Comparison of ENCODE assay signal across 9 mouse cellular contexts in the genomic region with DNA sequence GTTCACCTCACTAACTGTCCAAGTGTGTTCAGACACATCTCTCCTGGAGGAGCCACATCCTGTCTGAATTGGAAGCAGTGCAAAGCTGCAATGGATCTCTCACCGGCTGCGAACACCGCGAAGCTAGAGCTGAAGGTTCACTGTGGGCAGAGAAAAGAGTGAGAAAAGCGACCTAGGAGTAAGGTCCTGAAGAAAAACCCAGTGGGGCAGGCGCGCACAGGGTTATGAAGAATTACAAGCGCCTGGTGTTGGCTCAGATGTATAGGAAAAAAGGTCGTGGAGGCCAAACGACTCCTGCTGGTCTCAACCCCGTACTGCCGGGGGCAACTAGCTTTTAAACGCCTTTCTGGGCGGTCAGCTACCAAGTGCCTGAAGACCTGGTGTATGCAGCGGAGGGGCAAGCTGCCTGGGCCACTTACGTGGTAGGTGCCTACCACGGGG. TPM values are rescaled to one million over a fixed set of nuclear protein-coding genes. Genes with fewer than 3 reads are reported as not detected.
DNase-seq lines count a peak whose midpoint lies in the region; ATAC-seq lines count a peak whose summit lies in the region.
"Had no signal": no experiment of that assay in that cellular context is flagged by ENCODE, and none has a peak within 500 bp of the region (broad histone marks: within the 10 kb centered on the region; RNA-seq: fewer than 3 reads in every experiment).

No protein-coding gene starts in this region.

- peaks cover 69% of the 10 kb centered on the region for H3K4me1 ChIP-seq in midbrain, embryonic 10.5 days
- H3K4me1 ChIP-seq in midbrain, embryonic 16.5 days (ENCODE audit: control insufficient read depth, insufficient read depth, low read length) = peaks cover 12% of the 10 kb centered on the region
- H3K4me1 ChIP-seq in stomach, embryonic 16.5 days (ENCODE audit: control insufficient read depth, insufficient read depth, low read length) = peaks cover 22% of the 10 kb centered on the region

- no peak overlapping the region for H3K27ac ChIP-seq in midbrain, embryonic 10.5 days (replicated peaks)
- H3K27ac ChIP-seq in midbrain, embryonic 16.5 days (ENCODE audit: low read length) = no peak overlapping the region
- H3K27ac ChIP-seq in stomach, embryonic 16.5 days (ENCODE audit: low read length) = peak overlapping the region; percentile 18; the same call in 1 of the 2 replicates

- peak; percentile 25 for DNase-seq in CD4-positive, CD25-positive, alpha-beta regulatory T cell, adult 2 months (ENCODE audit: low read depth, low spot score)
- DNase-seq in midbrain, embryonic 10.5 days (ENCODE audit: low spot score) = peak; percentile 71
- DNase-seq in kidney, postnatal 4 days = peak; percentile 62 to 78
- DNase-seq in cerebellum, postnatal 4 days (ENCODE audit: low spot score in 2 of 2) = no peak
- no peak for DNase-seq in natural killer cell, adult 2 months (ENCODE audit: low spot score in 2 of 2)

- no peaks in the 10 kb centered on the region for H3K36me3 ChIP-seq in midbrain, embryonic 10.5 days
- H3K36me3 ChIP-seq in midbrain, embryonic 16.5 days (ENCODE audit: control insufficient read depth, insufficient read depth, low read length) = no peaks in the 10 kb centered on the region
- no peaks in the 10 kb centered on the region for H3K36me3 ChIP-seq in stomach, embryonic 16.5 days (ENCODE audit: control insufficient read depth, insufficient read depth, low read length)

- H3K9ac ChIP-seq in midbrain, embryonic 16.5 days (ENCODE audit: low read depth, low read length) = no peak overlapping the region
- H3K9ac ChIP-seq in stomach, embryonic 16.5 days (ENCODE audit: low read length) = peak overlapping the region; percentile 54; the same call in 1 of the 2 replicates

- WGBS in midbrain, embryonic 10.5 days = under 1% methylated on average over 17 of the region's 17 CpGs
- WGBS in midbrain, embryonic 16.5 days = under 1% methylated on average over 17 of the region's 17 CpGs
- 21% methylated on average over 17 of the region's 17 CpGs for WGBS in stomach, embryonic 16.5 days

- peak overlapping the region; percentile 58; the same call in 1 of the 2 replicates for H3K4me3 ChIP-seq in midbrain, embryonic 10.5 days
- no peak overlapping the region for H3K4me3 ChIP-seq in midbrain, embryonic 16.5 days (ENCODE audit: low read depth, low read length)
- H3K4me3 ChIP-seq in stomach, embryonic 16.5 days (replicated peaks; ENCODE audit: low read length) = peak overlapping the region; percentile 66

- no peaks in the 10 kb centered on the region for H3K9me3 ChIP-seq in midbrain, embryonic 10.5 days (replicated peaks)
- H3K9me3 ChIP-seq in midbrain, embryonic 16.5 days (replicated peaks; ENCODE audit: control insufficient read depth, low read length, poor library complexity, severe bottlenecking) = no peaks in the 10 kb centered on the region
- H3K9me3 ChIP-seq in stomach, embryonic 16.5 days (replicated peaks; ENCODE audit: control insufficient read depth, low read length) = no peaks in the 10 kb centered on the region

- no peak for ATAC-seq in CD4-positive, CD25-positive, alpha-beta regulatory T cell, adult 4 months
- no peak for ATAC-seq in midbrain, embryonic 16.5 days
- ATAC-seq in stomach, embryonic 16.5 days (ENCODE audit: insufficient read depth, low FRiP score) = no peak

- peaks cover 100% of the 10 kb centered on the region for H3K27me3 ChIP-seq in midbrain, embryonic 10.5 days (ENCODE audit: low read depth, poor library complexity, severe bottlenecking)
- H3K27me3 ChIP-seq in midbrain, embryonic 16.5 days (ENCODE audit: control insufficient read depth, insufficient read depth, low read depth, low read length) = peaks cover 69% of the 10 kb centered on the region
- peaks cover 44% of the 10 kb centered on the region for H3K27me3 ChIP-seq in stomach, embryonic 16.5 days (ENCODE audit: control insufficient read depth, insufficient read depth, low read length)

- no peak overlapping the region for H3K4me2 ChIP-seq in midbrain, embryonic 16.5 days (ENCODE audit: low read length)
- H3K4me2 ChIP-seq in stomach, embryonic 16.5 days (ENCODE audit: low read depth, low read length) = peak overlapping the region; percentile 93

RNA-seq across cellular contexts. Expression of a gene that starts 1.4 kb away (rescaled TPM):
- polyA plus RNA-seq in CD4-positive, CD25-positive, alpha-beta regulatory T cell, adult 4 months (2017; shearing (Covaris generic)) = not detected
- polyA plus RNA-seq in midbrain, embryonic 10.5 days (2016; fragmentation: Nextera tagmentation; extraction: Ambion mirVana) = 0.27 and 0.43 TPM in 2 replicates
- polyA plus RNA-seq in midbrain, embryonic 16.5 days (2015; fragmentation: Nextera tagmentation; extraction: Ambion mirVana) = 0.39 and 0.57 TPM in 2 replicates
- polyA plus RNA-seq in stomach, embryonic 16.5 days (2015; fragmentation: Nextera tagmentation; extraction: Ambion mirVana) = 2.9 and 3.1 TPM in 2 replicates

RNA-seq across cellular contexts. Expression of a gene that starts 19.2 kb away (rescaled TPM):
- under 1 TPM in 1 of 2 experiments, not detected in 1; 0.59 TPM for polyA plus RNA-seq in CD4-positive, CD25-positive, alpha-beta regulatory T cell, adult 4 months (2017; shearing (Covaris generic))
- polyA plus RNA-seq in midbrain, embryonic 10.5 days (2016; fragmentation: Nextera tagmentation; extraction: Ambion mirVana) = not detected in 2 replicates
- polyA plus RNA-seq in midbrain, embryonic 16.5 days (2015; fragmentation: Nextera tagmentation; extraction: Ambion mirVana) = not detected in 2 replicates
- not detected in 2 replicates for polyA plus RNA-seq in stomach, embryonic 16.5 days (2015; fragmentation: Nextera tagmentation; extraction: Ambion mirVana)
- polyA plus RNA-seq: liver, embryonic 16.5 days had no signal

RNA-seq across cellular contexts. Expression of a gene that starts 55.3 kb away (rescaled TPM):
- polyA plus RNA-seq in CD4-positive, CD25-positive, alpha-beta regulatory T cell, adult 4 months (2017; shearing (Covaris generic)) = not detected
- 0.04 and 0.20 TPM in 2 replicates for polyA plus RNA-seq in midbrain, embryonic 10.5 days (2016; fragmentation: Nextera tagmentation; extraction: Ambion mirVana)
- 0.17 and 0.43 TPM in 2 replicates for polyA plus RNA-seq in midbrain, embryonic 16.5 days (2015; fragmentation: Nextera tagmentation; extraction: Ambion mirVana)
- polyA plus RNA-seq in stomach, embryonic 16.5 days (2015; fragmentation: Nextera tagmentation; extraction: Ambion mirVana) = 0.17 and 0.22 TPM in 2 replicates
- polyA plus RNA-seq: liver, embryonic 16.5 days had no signal

Comparison
In these comparisons a context has a peak if more than half of its experiments do, and no peak if none do; other contexts are left out.
1. DNase-seq: peak in CD4-positive, CD25-positive, alpha-beta regulatory T cell, adult 2 months (single experiment), midbrain, embryonic 10.5 days (single experiment) and kidney, postnatal 4 days (2 of 2); none in cerebellum, postnatal 4 days (0 of 2) and natural killer cell, adult 2 months (0 of 2).